Mouse (Mus musculus): Measurements from ENCODE around the gene B130006D01Rik.

DNA sequence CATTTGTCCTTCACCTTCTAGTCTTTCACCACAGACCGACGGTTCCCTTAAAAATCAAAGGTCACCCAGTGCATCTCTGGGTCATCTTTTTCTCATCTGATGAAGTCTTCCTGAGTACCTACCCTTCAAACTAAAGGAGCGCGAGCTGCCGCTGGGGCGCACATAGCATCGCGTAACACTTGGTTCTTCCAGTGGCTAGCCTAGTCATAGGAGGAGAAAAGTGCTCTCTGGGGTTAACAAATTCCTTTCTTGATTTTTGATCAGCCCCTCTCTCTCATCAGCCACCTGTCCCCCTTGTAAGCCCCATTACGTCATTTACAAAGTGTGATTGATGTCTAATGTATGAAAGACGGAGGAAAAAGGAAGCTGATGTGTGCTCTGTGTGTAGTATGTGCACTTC, 45.8 kb downstream of the B130006D01Rik start:
- no peak for TF ChIP-seq CTCF (IDR thresholded peaks at IDR 0.05; ENCODE audit: low read depth)
- no peak for TF ChIP-seq EP300 (optimal IDR thresholded peaks at IDR 0.05)

Data from stomach, postnatal 0 days (tissue).